Mouse (Mus musculus): ENCODE data around the gene Grm8. TPM values are rescaled to one million over a fixed set of nuclear protein-coding genes. Genes with fewer than 3 reads are reported as not detected.

The Grm8 gene
- total and polyA plus RNA-seq, 3 experiments = not detected

DNA sequence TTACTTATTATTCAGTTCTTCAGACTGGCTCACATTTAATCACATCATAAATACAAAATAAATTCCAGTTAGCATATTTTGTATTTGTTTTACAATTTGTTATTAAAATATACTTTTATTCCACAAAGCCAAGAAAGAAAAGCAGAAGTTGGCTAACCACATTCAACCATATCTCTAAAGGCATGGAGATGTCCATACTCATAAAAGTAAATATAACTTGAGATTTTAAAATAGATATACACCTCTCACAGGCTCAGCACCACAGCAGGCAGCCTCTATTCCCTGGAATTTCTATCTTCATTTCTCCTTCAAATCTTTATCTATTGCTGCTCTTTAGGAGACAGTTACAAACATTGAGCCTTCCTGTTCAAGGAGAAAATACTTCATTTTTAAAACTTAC, 774.5 kb downstream of the Grm8 start:
- TF ChIP-seq POLR2A (IDR thresholded peaks at IDR 0.05; ENCODE audit: insufficient read depth, low read depth, low read length) = no peak
- no peak for TF ChIP-seq CTCF (IDR thresholded peaks at IDR 0.05)
- TF ChIP-seq EP300 (IDR thresholded peaks at IDR 0.05; ENCODE audit: insufficient read depth, low read depth, low read length) = no peak
- no peak for DNase-seq
- no peaks in the 10 kb centered on the region for H3K4me1 ChIP-seq (ENCODE audit: control insufficient read depth, insufficient read depth, low read length)
- no peaks in the 10 kb centered on the region for H3K27me3 ChIP-seq (ENCODE audit: control insufficient read depth, insufficient read depth, low read length)
- no peaks in the 10 kb centered on the region for H3K36me3 ChIP-seq (ENCODE audit: control insufficient read depth, insufficient read depth, low read length)
- H3K79me2 ChIP-seq (replicated peaks; ENCODE audit: control insufficient read depth, insufficient read depth, low read length) = no peaks in the 10 kb centered on the region
- intact Hi-C loops (cut with DNase I) = no loop called here
- H3K27ac ChIP-seq = no peak overlapping the region
- H3K9ac ChIP-seq (ENCODE audit: low read depth, low read length) = no peak overlapping the region
- no peak overlapping the region for H3K4me3 ChIP-seq

DNA sequence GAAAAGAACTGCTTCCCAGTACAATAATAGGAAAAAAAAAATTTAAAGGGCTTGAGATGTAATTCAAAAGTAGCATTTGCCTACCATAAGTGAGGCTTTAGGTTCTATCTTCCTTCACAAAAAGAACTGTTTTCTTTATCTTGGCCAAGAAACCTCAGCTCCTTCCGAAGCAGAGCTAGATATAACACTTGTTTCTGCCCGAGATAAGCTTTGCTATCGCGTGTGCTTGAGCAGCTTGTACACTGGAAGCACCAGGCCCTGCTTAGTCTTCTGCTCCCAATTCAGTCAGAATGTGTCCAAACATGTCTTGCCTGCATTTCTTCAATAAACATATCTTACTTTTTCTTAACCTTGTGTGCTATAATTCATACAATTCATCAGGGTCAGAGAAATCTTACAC, 783.8 kb downstream of the Grm8 start:
- WGBS = 28% methylated on average over 4 of the region's 4 CpGs
- H3K4me3 ChIP-seq = no peak overlapping the region
- no peaks in the 10 kb centered on the region for H3K4me1 ChIP-seq (ENCODE audit: control insufficient read depth, insufficient read depth, low read length)
- H3K9ac ChIP-seq (ENCODE audit: low read depth, low read length) = no peak overlapping the region
- no peaks in the 10 kb centered on the region for H3K36me3 ChIP-seq (ENCODE audit: control insufficient read depth, insufficient read depth, low read length)
- H3K27ac ChIP-seq = no peak overlapping the region
- intact Hi-C loops (cut with DNase I) = no loop called here
- no peaks in the 10 kb centered on the region for H3K79me2 ChIP-seq (replicated peaks; ENCODE audit: control insufficient read depth, insufficient read depth, low read length)
- H3K27me3 ChIP-seq (ENCODE audit: control insufficient read depth, insufficient read depth, low read length) = no peaks in the 10 kb centered on the region
- DNase-seq = no peak
- no peak for TF ChIP-seq CTCF (IDR thresholded peaks at IDR 0.05)
- TF ChIP-seq POLR2A (IDR thresholded peaks at IDR 0.05; ENCODE audit: insufficient read depth, low read depth, low read length) = no peak
- TF ChIP-seq EP300 (IDR thresholded peaks at IDR 0.05; ENCODE audit: insufficient read depth, low read depth, low read length) = no peak

DNA sequence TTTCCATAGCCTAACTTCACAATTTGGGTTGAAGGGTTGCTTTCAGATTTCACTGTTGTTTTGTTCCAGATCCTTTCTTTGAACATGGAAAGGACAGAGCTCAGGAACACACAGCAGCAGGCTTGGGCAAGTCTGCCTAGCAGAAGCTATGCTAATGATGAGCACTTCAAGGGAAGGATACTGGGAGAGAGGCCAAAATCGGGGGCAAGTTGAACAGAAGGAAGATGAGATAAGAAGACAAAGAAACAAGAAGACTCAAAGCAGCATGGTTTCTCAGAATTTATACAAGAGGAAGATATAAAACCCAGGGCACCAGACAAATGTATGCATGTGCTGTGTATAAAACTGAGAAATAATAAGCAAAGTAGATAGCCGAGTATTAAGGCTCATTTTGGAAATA, 786.7 kb downstream of the Grm8 start:
- no peak for TF ChIP-seq CTCF (IDR thresholded peaks at IDR 0.05)
- no peak for TF ChIP-seq POLR2A (IDR thresholded peaks at IDR 0.05; ENCODE audit: insufficient read depth, low read depth, low read length)
- TF ChIP-seq EP300 (IDR thresholded peaks at IDR 0.05; ENCODE audit: insufficient read depth, low read depth, low read length) = no peak
- Histone ChIP-seq H3K4me1 (ENCODE audit: control insufficient read depth, insufficient read depth, low read length) (no peaks in the 10 kb centered on the region), H3K4me3 (no peak overlapping the region), H3K27me3 (ENCODE audit: control insufficient read depth, insufficient read depth, low read length) (no peaks in the 10 kb centered on the region), H3K27ac (no peak overlapping the region), H3K36me3 (ENCODE audit: control insufficient read depth, insufficient read depth, low read length) (no peaks in the 10 kb centered on the region), H3K79me2 (replicated peaks; ENCODE audit: control insufficient read depth, insufficient read depth, low read length) (no peaks in the 10 kb centered on the region), H3K9ac (ENCODE audit: low read depth, low read length) (no peak overlapping the region)
- intact Hi-C loops (cut with DNase I) = no loop called here
- 37% methylated on average over 2 of the region's 2 CpGs for WGBS
- no peak for DNase-seq

DNA sequence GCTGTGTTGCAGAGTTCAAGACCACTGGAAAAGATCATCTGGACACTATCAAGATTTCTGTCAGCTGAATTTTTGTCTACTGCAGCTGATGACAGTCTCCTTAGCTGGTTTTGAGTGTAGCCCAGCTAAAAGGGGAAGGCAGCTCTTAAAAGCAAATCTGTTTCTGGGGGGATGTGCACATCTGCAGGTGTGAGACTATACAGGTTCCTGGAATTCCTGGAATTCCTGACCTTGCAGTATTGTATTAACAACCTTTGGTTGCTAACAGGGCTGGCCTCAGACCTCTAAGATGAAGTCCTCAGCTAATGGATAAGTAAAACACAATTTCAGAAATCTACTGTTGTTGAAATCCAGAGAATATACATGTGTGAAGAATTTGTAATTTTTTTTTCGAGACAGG, 788.7 kb downstream of the Grm8 start:
- H3K9ac ChIP-seq (ENCODE audit: low read depth, low read length) = no peak overlapping the region

DNA sequence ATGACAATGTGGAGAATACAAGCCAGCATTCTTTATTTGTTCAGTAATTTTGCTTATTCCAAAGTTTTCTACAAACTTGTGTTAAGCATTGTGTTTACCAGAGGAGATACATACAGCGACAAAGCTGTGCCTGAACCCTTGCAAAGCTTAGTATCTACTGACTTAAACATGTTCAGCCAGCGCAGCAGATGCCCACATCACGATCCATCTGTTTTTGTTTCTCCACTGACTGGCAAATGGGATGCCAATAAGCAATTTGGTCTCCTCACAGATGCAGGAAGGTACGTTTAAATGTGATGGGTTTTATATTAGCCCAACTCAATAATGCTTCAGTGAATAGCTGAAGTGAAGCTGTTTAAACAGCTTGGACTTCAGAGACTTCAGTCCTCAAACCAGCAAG, 794.8 kb downstream of the Grm8 start:
- Histone ChIP-seq H3K27me3 (ENCODE audit: control insufficient read depth, insufficient read depth, low read length) (no peaks in the 10 kb centered on the region), H3K4me1 (ENCODE audit: control insufficient read depth, insufficient read depth, low read length) (no peaks in the 10 kb centered on the region), H3K36me3 (ENCODE audit: control insufficient read depth, insufficient read depth, low read length) (no peaks in the 10 kb centered on the region), H3K4me3 (no peak overlapping the region), H3K79me2 (replicated peaks; ENCODE audit: control insufficient read depth, insufficient read depth, low read length) (no peaks in the 10 kb centered on the region), H3K27ac (no peak overlapping the region), H3K9ac (ENCODE audit: low read depth, low read length) (no peak overlapping the region)
- 76% methylated on average over 4 of the region's 4 CpGs for WGBS
- TF ChIP-seq CTCF (IDR thresholded peaks at IDR 0.05) (no peak), EP300 (IDR thresholded peaks at IDR 0.05; ENCODE audit: insufficient read depth, low read depth, low read length) (no peak), POLR2A (IDR thresholded peaks at IDR 0.05; ENCODE audit: insufficient read depth, low read depth, low read length) (no peak)
- no peak for DNase-seq
- intact Hi-C loops (cut with DNase I) = no loop called here

More for the DNA sequence above, 788.7 kb downstream of the Grm8 start:
- DNase-seq = no peak
- H3K27ac ChIP-seq = no peak overlapping the region
- TF ChIP-seq CTCF (IDR thresholded peaks at IDR 0.05) (no peak), EP300 (IDR thresholded peaks at IDR 0.05; ENCODE audit: insufficient read depth, low read depth, low read length) (no peak), POLR2A (IDR thresholded peaks at IDR 0.05; ENCODE audit: insufficient read depth, low read depth, low read length) (no peak)
- 40% methylated on average over 1 of the region's 1 CpGs for WGBS
- no peaks in the 10 kb centered on the region for H3K79me2 ChIP-seq (replicated peaks; ENCODE audit: control insufficient read depth, insufficient read depth, low read length)
- H3K27me3 ChIP-seq (ENCODE audit: control insufficient read depth, insufficient read depth, low read length) = no peaks in the 10 kb centered on the region
- no peak overlapping the region for H3K4me3 ChIP-seq
- H3K36me3 ChIP-seq (ENCODE audit: control insufficient read depth, insufficient read depth, low read length) = no peaks in the 10 kb centered on the region
- intact Hi-C loops (cut with DNase I) = no loop called here
- H3K4me1 ChIP-seq (ENCODE audit: control insufficient read depth, insufficient read depth, low read length) = no peaks in the 10 kb centered on the region

DNA sequence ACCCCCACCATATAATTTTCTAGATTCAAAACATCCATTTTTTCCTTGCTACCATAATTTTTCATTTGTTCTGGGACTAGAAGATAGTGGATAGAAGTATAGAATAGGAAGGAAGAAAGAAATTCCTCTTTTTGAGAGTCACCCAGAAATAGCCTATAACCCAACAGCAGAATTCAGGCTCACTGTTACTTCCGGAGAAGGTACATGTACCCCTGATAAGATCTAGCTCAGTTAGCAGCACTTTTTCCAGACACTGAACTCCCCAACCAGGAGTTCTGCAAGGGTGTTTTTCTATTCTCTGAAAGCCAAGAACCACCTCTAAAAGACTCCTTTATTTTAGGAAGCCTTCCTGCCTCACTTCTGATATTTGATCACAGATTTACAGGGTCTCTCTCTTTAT, 816.4 kb downstream of the Grm8 start:
- no peaks in the 10 kb centered on the region for H3K79me2 ChIP-seq (replicated peaks; ENCODE audit: control insufficient read depth, insufficient read depth, low read length)

More for the DNA sequence above, 816.4 kb downstream of the Grm8 start:
- no peak for TF ChIP-seq CTCF (IDR thresholded peaks at IDR 0.05)
- no peak for TF ChIP-seq POLR2A (IDR thresholded peaks at IDR 0.05; ENCODE audit: insufficient read depth, low read depth, low read length)
- TF ChIP-seq EP300 (IDR thresholded peaks at IDR 0.05; ENCODE audit: insufficient read depth, low read depth, low read length) = no peak
- Histone ChIP-seq H3K36me3 (ENCODE audit: control insufficient read depth, insufficient read depth, low read length) (no peaks in the 10 kb centered on the region), H3K4me3 (no peak overlapping the region), H3K9ac (ENCODE audit: low read depth, low read length) (no peak overlapping the region), H3K27me3 (ENCODE audit: control insufficient read depth, insufficient read depth, low read length) (no peaks in the 10 kb centered on the region), H3K4me1 (ENCODE audit: control insufficient read depth, insufficient read depth, low read length) (no peaks in the 10 kb centered on the region), H3K27ac (no peak overlapping the region)
- DNase-seq = no peak
- intact Hi-C loops (cut with DNase I) = no loop called here
- 21% methylated on average over 1 of the region's 1 CpGs for WGBS

Measured in heart, adult 2 months (tissue).